In the genomic region with DNA sequence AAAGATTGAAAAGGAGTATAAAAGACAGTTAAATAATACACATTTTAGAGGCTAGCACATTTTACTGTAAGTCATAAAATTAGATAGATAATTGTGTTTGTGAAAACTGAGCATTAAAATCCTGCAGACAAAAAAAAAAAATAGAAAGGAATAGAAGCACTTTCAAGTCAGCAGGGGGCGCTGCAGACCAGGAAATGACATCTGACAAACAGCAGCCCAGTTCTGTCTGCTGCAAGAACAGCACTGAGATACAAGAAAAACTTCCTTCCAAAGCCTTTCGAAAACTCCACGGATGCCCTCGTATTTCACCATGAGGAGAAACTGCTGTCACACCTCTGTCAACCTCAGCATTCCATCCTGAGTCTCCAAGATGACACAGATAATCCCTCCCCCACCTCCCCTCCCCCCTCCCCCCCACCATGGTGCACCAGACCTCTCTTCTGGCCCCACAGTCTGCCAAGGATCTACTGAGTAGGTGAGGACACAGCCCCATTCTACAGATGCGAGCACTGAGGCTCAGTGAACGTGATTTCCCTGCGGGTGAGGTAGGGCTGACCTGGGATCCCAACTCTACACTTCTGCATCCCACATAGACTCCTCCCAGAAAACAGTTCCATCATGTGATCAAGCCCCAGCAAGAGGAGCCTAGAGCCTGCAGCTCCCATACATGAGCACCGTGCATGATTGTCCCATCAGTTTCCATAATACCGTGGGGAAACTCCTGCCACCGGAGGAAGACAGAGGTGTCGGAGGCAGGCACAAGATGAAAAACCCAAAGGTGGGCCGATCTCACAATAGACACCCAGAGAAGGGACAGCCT, we compare ENCODE assay signal across 9 mouse cellular contexts. TPM values are rescaled to one million over a fixed set of nuclear protein-coding genes. Genes with fewer than 3 reads are reported as not detected.
DNase-seq lines count a peak whose midpoint lies in the region; ATAC-seq lines count a peak whose summit lies in the region.
"Had no signal": no experiment of that assay in that cellular context is flagged by ENCODE, and none has a peak within 500 bp of the region (broad histone marks: within the 10 kb centered on the region; RNA-seq: fewer than 3 reads in every experiment).

No protein-coding gene starts in this region.

- DNase-seq in 3T3-L1 (ENCODE audit: low read depth, low spot score), result peak; percentile 91
- DNase-seq in adrenal gland, adult 18-20 months (ENCODE audit: low spot score in 2 of 2), result peak; percentile 80 to 86
- peak; percentile 85 for DNase-seq in embryo, embryonic 11 days
- peak; percentile 94 for DNase-seq in kidney, postnatal 10 days
- peak; percentile 57 for DNase-seq in liver, embryonic 13.5 days
- peak; percentile 49 for DNase-seq in ovary, adult 18-20 months (ENCODE audit: low spot score)
- peak; percentile 33 to 40 for DNase-seq in thymus, adult 18-20 months

- ATAC-seq in granulocyte monocyte progenitor cell, adult 5-6 weeks (replicated peaks; ENCODE audit: poor library complexity, severe bottlenecking), result peak; percentile 59
- no peak for ATAC-seq in liver, embryonic 13.5 days (ENCODE audit: low read depth)

- no peak overlapping the region for H3K4me3 ChIP-seq in liver, embryonic 13.5 days (replicated peaks)
- H3K4me3 ChIP-seq: embryonic facial prominence, embryonic 15.5 days had no signal

- no peaks in the 10 kb centered on the region for H3K27me3 ChIP-seq in liver, embryonic 13.5 days
- H3K27me3 ChIP-seq: embryonic facial prominence, embryonic 15.5 days had no signal

- H3K4me2 ChIP-seq in liver, embryonic 13.5 days, result no peak overlapping the region
- H3K4me2 ChIP-seq: embryonic facial prominence, embryonic 15.5 days had no signal

- no peaks in the 10 kb centered on the region for H3K36me3 ChIP-seq in liver, embryonic 13.5 days
- H3K36me3 ChIP-seq: embryonic facial prominence, embryonic 15.5 days had no signal

- H3K4me1 ChIP-seq in liver, embryonic 13.5 days (replicated peaks), result no peaks in the 10 kb centered on the region
- H3K4me1 ChIP-seq: embryonic facial prominence, embryonic 15.5 days had no signal

- no peak overlapping the region for H3K9ac ChIP-seq in liver, embryonic 13.5 days
- H3K9ac ChIP-seq: embryonic facial prominence, embryonic 15.5 days had no signal

- WGBS in liver, embryonic 13.5 days (ENCODE audit: insufficient replicate concordance), result 56% methylated on average over 12 of the region's 12 CpGs

- H3K9me3 ChIP-seq in liver, embryonic 13.5 days (replicated peaks), result no peaks in the 10 kb centered on the region
- H3K9me3 ChIP-seq: embryonic facial prominence, embryonic 15.5 days had no signal

- no peak overlapping the region for H3K27ac ChIP-seq in liver, embryonic 13.5 days
- H3K27ac ChIP-seq: embryonic facial prominence, embryonic 15.5 days had no signal

RNA-seq across cellular contexts. Expression of gene Ulk4, which starts 28.8 kb away (rescaled TPM):
- 1 to 10 TPM; 1.2 to 2.2 TPM for total RNA-seq in adrenal gland, adult 18-20 months (2021)
- total RNA-seq in granulocyte monocyte progenitor cell, adult 5-6 weeks (2014; fragmentation: Nextera tagmentation), result 1.4 TPM in 1 of 2 replicates, not detected in the other
- total RNA-seq in granulocyte monocyte progenitor cell, adult 5-6 weeks (2017), result 2.6 and 3.2 TPM in 2 replicates
- polyA plus RNA-seq in liver, embryonic 13.5 days (2015; fragmentation: Nextera tagmentation; extraction: Ambion mirVana), result 37.0 and 43.0 TPM in 2 replicates

RNA-seq across cellular contexts. Expression of gene Trak1, which starts 49.1 kb away (rescaled TPM):
- 10 to 100 TPM; 75.7 to 96.6 TPM for total RNA-seq in adrenal gland, adult 18-20 months (2021)
- total RNA-seq in granulocyte monocyte progenitor cell, adult 5-6 weeks (2014; fragmentation: Nextera tagmentation), result 29.7 and 42.5 TPM in 2 replicates
- 15.9 and 25.3 TPM in 2 replicates for total RNA-seq in granulocyte monocyte progenitor cell, adult 5-6 weeks (2017)
- 3.6 and 4.8 TPM in 2 replicates for polyA plus RNA-seq in liver, embryonic 13.5 days (2015; fragmentation: Nextera tagmentation; extraction: Ambion mirVana)

Comparison
In these comparisons a context has a peak if more than half of its experiments do, and no peak if none do; other contexts are left out.
1. DNase-seq: peak in every context shown above with its lines; median percentile 94 in kidney, postnatal 10 days; 91 in 3T3-L1; 85 in embryo, embryonic 11 days; 83 in adrenal gland, adult 18-20 months; 57 in liver, embryonic 13.5 days; 49 in ovary, adult 18-20 months; 36 in thymus, adult 18-20 months.